Mouse (Mus musculus): ENCODE measurements at regions not wholly inside any gene's neighbourhood (a gene's known extent, or its start where the extent isn't known, plus 50 kb on each side); places are given as distances from the start of the nearest gene placed in this dataset.

DNA sequence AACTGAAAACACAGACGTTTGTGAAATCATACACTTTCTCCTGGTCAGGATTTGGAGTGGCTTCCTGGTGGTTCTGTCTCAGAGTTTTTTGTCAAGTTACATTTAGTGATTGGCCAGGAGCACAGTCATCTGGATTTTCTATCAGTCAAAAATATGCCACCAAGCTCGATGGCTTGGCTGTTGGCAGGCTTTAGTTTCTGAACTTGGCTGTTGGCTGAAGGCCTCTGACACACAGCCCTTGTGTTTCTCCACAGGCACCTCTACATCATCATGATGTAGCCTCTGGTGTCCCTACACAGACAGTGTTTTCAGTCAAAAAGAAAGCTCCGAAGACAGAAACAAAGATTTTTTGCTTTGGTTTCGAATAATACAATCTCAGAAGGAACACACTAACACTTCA, 178.5 kb upstream of the Mdfic start:
- no peak for TF ChIP-seq CTCF (IDR thresholded peaks at IDR 0.05; ENCODE audit: low read depth, low read length)
- no peak for TF ChIP-seq POLR2A (IDR thresholded peaks at IDR 0.05; ENCODE audit: extremely low read depth, insufficient read depth, low read length)
